Mouse (Mus musculus) heart, embryonic 15.5 days (tissue): ENCODE measurements at regions not wholly inside any gene's neighbourhood (a gene's known extent, or its start where the extent isn't known, plus 50 kb on each side); places are given as distances from the start of the nearest gene placed in this dataset.

Experiments used
- ATAC-seq: fragments of 200-750 bp; cut with Nextera tagmentation; replicated peaks from 2 replicates; pipeline ENCODE4 v1.8.0; 2017; ENCODE audit warnings: low read depth, moderate TSS enrichment; ENCODE audit not compliant: insufficient number of reproducible peaks, insufficient read depth, low FRiP score
- H3K27ac ChIP-seq: fragments of 300-500 bp; sonication (generic); 2 replicates; pipeline ENCODE4 v1.5.1; 2015; ENCODE audit warnings: mild to moderate bottlenecking, inconsistent platforms
- H3K27me3 ChIP-seq: fragments of 300-500 bp; sonication (generic); 2 replicates; pipeline ENCODE4 v1.6.1; 2015; ENCODE audit warnings: inconsistent platforms
- H3K36me3 ChIP-seq: fragments of 300-500 bp; sonication (generic); 2 replicates; pipeline ENCODE4 v1.6.1; 2015; ENCODE audit warnings: mild to moderate bottlenecking, inconsistent platforms
- H3K4me1 ChIP-seq: fragments of 300-500 bp; sonication (generic); replicated peaks from 2 replicates; pipeline ENCODE4 v1.6.1; 2015; ENCODE audit warnings: inconsistent platforms
- H3K4me2 ChIP-seq: fragments of 300-500 bp; sonication (generic); 2 replicates; pipeline ENCODE4 v1.6.1; 2015; ENCODE audit warnings: inconsistent platforms, mild to moderate bottlenecking, moderate library complexity
- H3K4me3 ChIP-seq: fragments of 300-500 bp; sonication (generic); 2 replicates; pipeline ENCODE4 v1.5.1; 2015; ENCODE audit warnings: mild to moderate bottlenecking, inconsistent platforms
- H3K9ac ChIP-seq: fragments of 300-500 bp; sonication (generic); 2 replicates; pipeline ENCODE4 v1.6.1; 2015; ENCODE audit warnings: mild to moderate bottlenecking, inconsistent platforms
- H3K9me3 ChIP-seq: fragments of 300-500 bp; sonication (generic); replicated peaks from 2 replicates; pipeline ENCODE4 v1.6.1; 2016; ENCODE audit warnings: inconsistent platforms
- WGBS: fragments of 180-500 bp; shearing (Covaris S2); methylation state at CpG from one replicate; pipeline ENCODE4 v1.1.7; 2015; ENCODE audit warnings: mixed read lengths; 5-methylcytosine and 5-hydroxymethylcytosine counted together

- ATAC-seq: no peak
- peak overlapping the region; percentile 31; the same call in 1 of the 2 replicates for H3K4me2 ChIP-seq
- H3K4me1 ChIP-seq: peaks cover 6% of the 10 kb centered on the region; the same call in 1 of the 2 replicates
- no peaks in the 10 kb centered on the region for H3K27me3 ChIP-seq
- no peaks in the 10 kb centered on the region for H3K36me3 ChIP-seq
- no peak overlapping the region for H3K27ac ChIP-seq
- WGBS: 24% methylated on average over 12 of the region's 12 CpGs
- H3K9ac ChIP-seq: no peak overlapping the region
- H3K4me3 ChIP-seq: no peak overlapping the region
- H3K9me3 ChIP-seq: no peaks in the 10 kb centered on the region
These were observed 337.8 kb downstream of the Zfp706 start for GRCm38 (mm10) chr15:36669748-36670147.

- WGBS: 42% methylated on average over 3 of the region's 3 CpGs
- no peak for ATAC-seq
These were observed 341.0 kb downstream of the Zfp706 start for GRCm38 (mm10) chr15:36666566-36666965.

GRCm38 (mm10) chr15:36664391-36664790 is 343.2 kb downstream of the Zfp706 start:
- Histone ChIP-seq H3K4me2 (no peak overlapping the region), H3K9ac (no peak overlapping the region), H3K4me3 (no peak overlapping the region), H3K9me3 (no peaks in the 10 kb centered on the region), H3K27ac (no peak overlapping the region), H3K36me3 (no peaks in the 10 kb centered on the region), H3K4me1 (no peaks in the 10 kb centered on the region; the same call in 1 of the 2 replicates), H3K27me3 (no peaks in the 10 kb centered on the region)
- 69% methylated on average over 6 of the region's 6 CpGs for WGBS
- ATAC-seq: no peak

More at GRCm38 (mm10) chr15:36666566-36666965, 341.0 kb downstream of the Zfp706 start:
- H3K4me3 ChIP-seq: no peak overlapping the region
- H3K27ac ChIP-seq: no peak overlapping the region
- H3K36me3 ChIP-seq: no peaks in the 10 kb centered on the region
- H3K27me3 ChIP-seq: no peaks in the 10 kb centered on the region
- no peak overlapping the region for H3K4me2 ChIP-seq
- H3K9ac ChIP-seq: no peak overlapping the region
- H3K4me1 ChIP-seq: peaks cover 6% of the 10 kb centered on the region; the same call in 1 of the 2 replicates
- no peaks in the 10 kb centered on the region for H3K9me3 ChIP-seq

- H3K27ac ChIP-seq: no peak overlapping the region
- no peak for ATAC-seq
- no peaks in the 10 kb centered on the region for H3K9me3 ChIP-seq
- H3K27me3 ChIP-seq: no peaks in the 10 kb centered on the region
- no peak overlapping the region for H3K4me2 ChIP-seq
- no peak overlapping the region for H3K4me3 ChIP-seq
- no peaks in the 10 kb centered on the region for H3K36me3 ChIP-seq
- no peak overlapping the region for H3K9ac ChIP-seq
- no peaks in the 10 kb centered on the region for H3K4me1 ChIP-seq
- 71% methylated on average over 7 of the region's 7 CpGs for WGBS
These were observed 346.6 kb downstream of the Zfp706 start for GRCm38 (mm10) chr15:36660986-36661385.
